Mouse (Mus musculus): ENCODE measurements around the gene Mettl11b. TPM values are rescaled to one million over a fixed set of nuclear protein-coding genes. Genes with fewer than 3 reads are reported as not detected.

Gene Mettl11b
- polyA plus RNA-seq, 1 experiment: not detected

- no peak for DNase-seq (ENCODE audit: low spot score)
Measured at GRCm38 (mm10) chr1:163656432-163656831, 68.6 kb downstream of the Mettl11b start.

Other genes with a start within 250 kb of the Mettl11b start
- 15.7 and 19.0 TPM in 2 replicates for gene Kifap3, start 54.4 kb upstream of the Mettl11b start, polyA plus RNA-seq (2012; rRNA removed)
- gene Scyl3, start 203.9 kb upstream of the Mettl11b start, polyA plus RNA-seq (2012; rRNA removed): 16.1 and 16.7 TPM in 2 replicates

Measured in urinary bladder, adult 2 months (tissue).